Mouse (Mus musculus) midbrain, embryonic 14.5 days (tissue): Measurements from ENCODE around the gene Unc45a. TPM values are rescaled to one million over a fixed set of nuclear protein-coding genes. Genes with fewer than 3 reads are reported as not detected.
A peak's percentile ranks its signal among the peaks of the same experiment; 100 is the strongest.

Experiments used
- ATAC-seq: fragments of 200-750 bp; cut with Nextera tagmentation; 2 replicates; pipeline ENCODE4 v1.8.0; 2017; ENCODE audit warnings: moderate number of reproducible peaks, moderate library complexity; ENCODE audit not compliant: low FRiP score, low TSS enrichment
- DNase-seq: peaks from one replicate; pipeline ENCODE4 v3.0.0-alpha.2; 2015
- H3K27ac ChIP-seq: fragments of 300-500 bp; sonication (generic); replicated peaks from 2 replicates; pipeline ENCODE4 v1.5.1; 2014; ENCODE audit warnings: mild to moderate bottlenecking, low read depth, low read length, moderate library complexity
- H3K27me3 ChIP-seq: fragments of 300-500 bp; sonication (generic); 2 replicates; pipeline ENCODE4 v1.6.1; 2014; ENCODE audit warnings: low read length, control low read depth, mixed read lengths; ENCODE audit not compliant: control insufficient read depth, insufficient read depth
- H3K36me3 ChIP-seq: fragments of 300-500 bp; sonication (generic); 2 replicates; pipeline ENCODE4 v1.6.1; 2014; ENCODE audit warnings: low read length, control low read depth; ENCODE audit not compliant: control insufficient read depth, insufficient read depth
- H3K4me1 ChIP-seq: fragments of 300-500 bp; sonication (generic); 2 replicates; pipeline ENCODE4 v1.6.1; 2014; ENCODE audit warnings: mild to moderate bottlenecking, antibody characterized with exemption, low read length, control low read depth; ENCODE audit not compliant: control insufficient read depth, insufficient read depth
- H3K4me2 ChIP-seq: fragments of 300-500 bp; sonication (generic); 2 replicates; pipeline ENCODE4 v1.6.1; 2014; ENCODE audit warnings: mild to moderate bottlenecking, low read length, moderate library complexity
- H3K4me3 ChIP-seq: fragments of 300-500 bp; sonication (generic); replicated peaks from 2 replicates; pipeline ENCODE4 v1.5.1; 2014; ENCODE audit warnings: low read depth, low read length
- H3K9ac ChIP-seq: fragments of 300-500 bp; sonication (generic); replicated peaks from 2 replicates; pipeline ENCODE4 v1.6.1; 2014; ENCODE audit warnings: mild to moderate bottlenecking, low read length, moderate library complexity
- H3K9me3 ChIP-seq: fragments of 300-500 bp; sonication (generic); 2 replicates; pipeline ENCODE4 v1.6.1; 2016; ENCODE audit warnings: low read length, control low read depth, mixed read lengths; ENCODE audit not compliant: control insufficient read depth
- WGBS: fragments of 180-500 bp; shearing (Covaris S2); extraction: QIAGEN DNeasy Blood & Tissue Kit; methylation state at CpG from one replicate; pipeline ENCODE4 v1.1.7; 2014; 5-methylcytosine and 5-hydroxymethylcytosine counted together
- polyA plus RNA-seq: library from polyadenylated mRNA; unstranded; fragments of >200 nt; fragmentation: Nextera tagmentation; extraction: Ambion mirVana; gene quantifications from 2 replicates; pipeline ENCODE4 v1.2.1, GENCODE M21; 2014

The Unc45a gene
- polyA plus RNA-seq, 1 experiment from 2014 or later: 43.7 TPM

- DNase-seq (no peak), ATAC-seq (no peak)
- no peaks in the 10 kb centered on the region for H3K27me3 ChIP-seq
- 89% methylated on average over 13 of the region's 13 CpGs for WGBS
- no peaks in the 10 kb centered on the region for H3K4me1 ChIP-seq
- H3K9me3 ChIP-seq: no peaks in the 10 kb centered on the region
- no peak overlapping the region for H3K9ac ChIP-seq
- H3K4me3 ChIP-seq: no peak overlapping the region
- peaks cover 90% of the 10 kb centered on the region for H3K36me3 ChIP-seq
- H3K27ac ChIP-seq: no peak overlapping the region; the same call in 1 of the 2 replicates
- no peak overlapping the region for H3K4me2 ChIP-seq
Measured at GRCm38 (mm10) chr7:80356351-80356750, 15.5 kb upstream of the Unc45a start.

- H3K4me1 ChIP-seq: no peaks in the 10 kb centered on the region
- WGBS: 93% methylated on average over 8 of the region's 8 CpGs
- no peak overlapping the region for H3K4me2 ChIP-seq
- peaks cover 71% of the 10 kb centered on the region for H3K36me3 ChIP-seq
- ATAC-seq (no peak), DNase-seq (no peak)
- H3K9ac ChIP-seq: no peak overlapping the region
- H3K4me3 ChIP-seq: no peak overlapping the region
- H3K9me3 ChIP-seq: no peaks in the 10 kb centered on the region
- no peak overlapping the region for H3K27ac ChIP-seq
- H3K27me3 ChIP-seq: no peaks in the 10 kb centered on the region
Measured at GRCm38 (mm10) chr7:80352920-80353319, 12.1 kb upstream of the Unc45a start.

GRCm38 (mm10) chr7:80350808-80351207 is 10.0 kb upstream of the Unc45a start:
- Histone ChIP-seq H3K4me1 (no peaks in the 10 kb centered on the region), H3K27me3 (no peaks in the 10 kb centered on the region), H3K4me3 (no peak overlapping the region), H3K36me3 (peaks cover 52% of the 10 kb centered on the region), H3K4me2 (no peak overlapping the region), H3K27ac (no peak overlapping the region), H3K9ac (no peak overlapping the region), H3K9me3 (no peaks in the 10 kb centered on the region)
- no peak for DNase-seq
- WGBS: 78% methylated on average over 2 of the region's 2 CpGs
- no peak for ATAC-seq

- no peaks in the 10 kb centered on the region for H3K9me3 ChIP-seq
- no peak for ATAC-seq
- H3K36me3 ChIP-seq: peaks cover 30% of the 10 kb centered on the region
- H3K4me2 ChIP-seq: no peak overlapping the region
- no peak overlapping the region for H3K27ac ChIP-seq
- H3K27me3 ChIP-seq: no peaks in the 10 kb centered on the region
- DNase-seq: no peak
- WGBS: 77% methylated on average over 13 of the region's 13 CpGs
- H3K4me3 ChIP-seq: no peak overlapping the region
- no peak overlapping the region for H3K9ac ChIP-seq
- peaks cover 6% of the 10 kb centered on the region; the same call in 1 of the 2 replicates for H3K4me1 ChIP-seq
Measured at GRCm38 (mm10) chr7:80347670-80348586, 7.1 kb upstream of the Unc45a start.

GRCm38 (mm10) chr7:80346830-80347229 is 6.0 kb upstream of the Unc45a start:
- Histone ChIP-seq H3K4me3 (no peak overlapping the region), H3K4me1 (peaks cover 15% of the 10 kb centered on the region), H3K27ac (no peak overlapping the region), H3K36me3 (peaks cover 19% of the 10 kb centered on the region), H3K9ac (no peak overlapping the region), H3K4me2 (no peak overlapping the region), H3K27me3 (no peaks in the 10 kb centered on the region), H3K9me3 (no peaks in the 10 kb centered on the region)
- ATAC-seq (no peak), DNase-seq (no peak)
- WGBS: 87% methylated on average over 5 of the region's 5 CpGs

GRCm38 (mm10) chr7:80346173-80346572 is 5.4 kb upstream of the Unc45a start:
- H3K36me3 ChIP-seq: peaks cover 14% of the 10 kb centered on the region
- 95% methylated on average over 9 of the region's 9 CpGs for WGBS
- no peaks in the 10 kb centered on the region for H3K27me3 ChIP-seq
- no peak overlapping the region for H3K27ac ChIP-seq
- no peaks in the 10 kb centered on the region for H3K9me3 ChIP-seq
- H3K4me3 ChIP-seq: no peak overlapping the region
- DNase-seq (no peak), ATAC-seq (no peak)
- no peak overlapping the region for H3K4me2 ChIP-seq
- no peak overlapping the region for H3K9ac ChIP-seq
- peaks cover 21% of the 10 kb centered on the region for H3K4me1 ChIP-seq

GRCm38 (mm10) chr7:80343270-80344018 is 2.6 kb upstream of the Unc45a start:
- peak; percentile 11; the same call in 1 of the 2 replicates for ATAC-seq
- H3K9ac ChIP-seq: peak overlapping the region; percentile 70

GRCm38 (mm10) chr7:80342858-80343257 is 2.1 kb upstream of the Unc45a start, which contains the start of gene Hddc3:
Gene Hddc3, plus strand, starts transcription at chr7:80343104.
- peak; percentile 66 for ATAC-seq
- Histone ChIP-seq H3K27me3 (no peaks in the 10 kb centered on the region), H3K36me3 (no peaks in the 10 kb centered on the region), H3K4me1 (peaks cover 35% of the 10 kb centered on the region), H3K27ac (peak within 1 kb of the TSS; percentile 70), H3K9me3 (no peaks in the 10 kb centered on the region), H3K4me2 (peak within 1 kb of the TSS; percentile 76), H3K4me3 (peak within 1 kb of the TSS; percentile 44), H3K9ac (peak within 1 kb of the TSS; percentile 70)
- peak; percentile 100 for DNase-seq
- WGBS: 1% methylated on average over 25 of the region's 25 CpGs

More at GRCm38 (mm10) chr7:80343270-80344018, 2.6 kb upstream of the Unc45a start:
- Histone ChIP-seq H3K27me3 (no peaks in the 10 kb centered on the region), H3K4me3 (peak overlapping the region; percentile 44), H3K9me3 (no peaks in the 10 kb centered on the region), H3K4me1 (peaks cover 32% of the 10 kb centered on the region), H3K36me3 (no peaks in the 10 kb centered on the region), H3K27ac (peak overlapping the region; percentile 70), H3K4me2 (peak overlapping the region; percentile 76)
- 27% methylated on average over 19 of the region's 19 CpGs for WGBS
- no peak for DNase-seq
